Mouse (Mus musculus): Measurements from ENCODE around the gene Srsf7. TPM values are rescaled to one million over a fixed set of nuclear protein-coding genes. Genes with fewer than 3 reads are reported as not detected.

Gene Srsf7
- polyA plus RNA-seq, 1 experiment: 16.2 TPM

- Histone ChIP-seq H3K4me1 (ENCODE audit: control insufficient read depth, insufficient read depth, insufficient read length, low read length) (no peaks in the 10 kb centered on the region), H3K27me3 (ENCODE audit: control insufficient read depth, insufficient read depth, low read length) (no peaks in the 10 kb centered on the region), H3K27ac (ENCODE audit: insufficient read depth, low read depth, low read length) (no peak overlapping the region), H3K4me3 (ENCODE audit: low read depth, low read length) (no peak overlapping the region), H3K36me3 (ENCODE audit: control insufficient read depth, insufficient read depth, low read length) (peaks cover 3% of the 10 kb centered on the region; the same call in 1 of the 2 replicates)
- no peak for TF ChIP-seq CTCF (IDR thresholded peaks at IDR 0.05; ENCODE audit: extremely low read depth, insufficient read length, insufficient replicate concordance, low read depth, low read length)
- no peak for TF ChIP-seq POLR2A (IDR thresholded peaks at IDR 0.05; ENCODE audit: low read depth, low read length)
- 77% methylated on average over 6 of the region's 6 CpGs for WGBS
These were observed 49.6 kb downstream of the Srsf7 start for GRCm38 (mm10) chr17:80157489-80157888.

GRCm38 (mm10) chr17:80156905-80157304, 50.2 kb downstream of the Srsf7 start:
- Histone ChIP-seq H3K4me1 (ENCODE audit: control insufficient read depth, insufficient read depth, insufficient read length, low read length) (no peaks in the 10 kb centered on the region), H3K36me3 (ENCODE audit: control insufficient read depth, insufficient read depth, low read length) (peaks cover 3% of the 10 kb centered on the region), H3K27ac (ENCODE audit: insufficient read depth, low read depth, low read length) (no peak overlapping the region), H3K27me3 (ENCODE audit: control insufficient read depth, insufficient read depth, low read length) (no peaks in the 10 kb centered on the region), H3K4me3 (ENCODE audit: low read depth, low read length) (no peak overlapping the region)
- no peak for TF ChIP-seq CTCF (IDR thresholded peaks at IDR 0.05; ENCODE audit: extremely low read depth, insufficient read length, insufficient replicate concordance, low read depth, low read length)
- no peak for TF ChIP-seq POLR2A (IDR thresholded peaks at IDR 0.05; ENCODE audit: low read depth, low read length)
- 92% methylated on average over 8 of the region's 8 CpGs for whole genome bisulfite sequencing

GRCm38 (mm10) chr17:80153631-80154030, 53.5 kb downstream of the Srsf7 start:
- 87% methylated on average over 2 of the region's 2 CpGs for WGBS

GRCm38 (mm10) chr17:80152767-80153630, 54.1 kb downstream of the Srsf7 start:
- Histone ChIP-seq H3K4me3 (ENCODE audit: low read depth, low read length) (no peak overlapping the region), H3K4me1 (ENCODE audit: control insufficient read depth, insufficient read depth, insufficient read length, low read length) (peaks cover 2% of the 10 kb centered on the region; the same call in 1 of the 2 replicates), H3K27ac (ENCODE audit: insufficient read depth, low read depth, low read length) (no peak overlapping the region), H3K36me3 (ENCODE audit: control insufficient read depth, insufficient read depth, low read length) (peaks cover 9% of the 10 kb centered on the region), H3K27me3 (ENCODE audit: control insufficient read depth, insufficient read depth, low read length) (no peaks in the 10 kb centered on the region)
- 63% methylated on average over 12 of the region's 12 CpGs for WGBS
- TF ChIP-seq POLR2A (IDR thresholded peaks at IDR 0.05; ENCODE audit: low read depth, low read length) (no peak), CTCF (IDR thresholded peaks at IDR 0.05; ENCODE audit: extremely low read depth, insufficient read length, insufficient replicate concordance, low read depth, low read length) (no peak)

More at GRCm38 (mm10) chr17:80153631-80154030, 53.5 kb downstream of the Srsf7 start:
- TF ChIP-seq POLR2A (IDR thresholded peaks at IDR 0.05; ENCODE audit: low read depth, low read length): no peak
- TF ChIP-seq CTCF (IDR thresholded peaks at IDR 0.05; ENCODE audit: extremely low read depth, insufficient read length, insufficient replicate concordance, low read depth, low read length): no peak
- no peaks in the 10 kb centered on the region for H3K27me3 ChIP-seq (ENCODE audit: control insufficient read depth, insufficient read depth, low read length)
- H3K4me1 ChIP-seq (ENCODE audit: control insufficient read depth, insufficient read depth, insufficient read length, low read length): peaks cover under 1% of the 10 kb centered on the region; the same call in 1 of the 2 replicates
- H3K27ac ChIP-seq (ENCODE audit: insufficient read depth, low read depth, low read length): no peak overlapping the region
- H3K36me3 ChIP-seq (ENCODE audit: control insufficient read depth, insufficient read depth, low read length): peaks cover 9% of the 10 kb centered on the region
- no peak overlapping the region for H3K4me3 ChIP-seq (ENCODE audit: low read depth, low read length)

- 83% methylated on average over 5 of the region's 5 CpGs for WGBS
- no peak for TF ChIP-seq CTCF (IDR thresholded peaks at IDR 0.05; ENCODE audit: extremely low read depth, insufficient read length, insufficient replicate concordance, low read depth, low read length)
- no peak for TF ChIP-seq POLR2A (IDR thresholded peaks at IDR 0.05; ENCODE audit: low read depth, low read length)
- H3K27ac ChIP-seq (ENCODE audit: insufficient read depth, low read depth, low read length): no peak overlapping the region
These were observed 55.8 kb downstream of the Srsf7 start for GRCm38 (mm10) chr17:80151353-80151752.

More at GRCm38 (mm10) chr17:80151353-80151752, 55.8 kb downstream of the Srsf7 start:
- peaks cover 10% of the 10 kb centered on the region for H3K36me3 ChIP-seq (ENCODE audit: control insufficient read depth, insufficient read depth, low read length)
- peaks cover 2% of the 10 kb centered on the region; the same call in 1 of the 2 replicates for H3K4me1 ChIP-seq (ENCODE audit: control insufficient read depth, insufficient read depth, insufficient read length, low read length)
- H3K4me3 ChIP-seq (ENCODE audit: low read depth, low read length): no peak overlapping the region
- no peaks in the 10 kb centered on the region for H3K27me3 ChIP-seq (ENCODE audit: control insufficient read depth, insufficient read depth, low read length)

Other genes starting within 250 kb of the Srsf7 start
- 4.9 and 10.7 TPM in 2 replicates for gene Hnrnpll, start 145.0 kb downstream of the Srsf7 start, polyA plus RNA-seq (2012; rRNA removed)
- gene Galm, start 79.8 kb downstream of the Srsf7 start, polyA plus RNA-seq (2012; rRNA removed): 24.1 and 67.4 TPM in 2 replicates
- not detected in 2 replicates for gene Ttc39d, start 153 bp upstream of the Srsf7 start, polyA plus RNA-seq (2012; rRNA removed)
- gene Gemin6, start 17.1 kb upstream of the Srsf7 start, polyA plus RNA-seq (2012; rRNA removed): 0.62 and 1.2 TPM in 2 replicates
- 0.66 and 0.72 TPM in 2 replicates for gene Morn2, start 82.9 kb upstream of the Srsf7 start, polyA plus RNA-seq (2012; rRNA removed)
- gene Dhx57, start 83.2 kb upstream of the Srsf7 start, polyA plus RNA-seq (2012; rRNA removed): 2.1 and 4.6 TPM in 2 replicates
- gene Arhgef33, start 100.1 kb upstream of the Srsf7 start, polyA plus RNA-seq (2012; rRNA removed): 0.11 and 0.28 TPM in 2 replicates
- 0.87 TPM in 1 of 2 replicates, not detected in the other for gene Gm10190, start 166.2 kb upstream of the Srsf7 start, polyA plus RNA-seq (2012; rRNA removed)